Mouse (Mus musculus): ENCODE results near the gene Mul1. TPM values are rescaled to one million over a fixed set of nuclear protein-coding genes. Genes with fewer than 3 reads are reported as not detected.
A peak's percentile ranks its signal among the peaks of the same experiment; 100 is the strongest.
"Not testable (repeated sequence)": the region's sequence is repeated elsewhere in the genome, so short reads cannot be mapped to it uniquely, and the experiment has no call there.

Gene Mul1
- polyA plus RNA-seq, 1 experiment: 40.9 TPM

GRCm38 (mm10) chr4:138425028-138425427, 9.4 kb upstream of the Mul1 start:
- no peaks in the 10 kb centered on the region for H3K27me3 ChIP-seq (ENCODE audit: control insufficient read depth, insufficient read depth, low read length)
- 83% methylated on average over 6 of the region's 6 CpGs for WGBS
- TF ChIP-seq POLR2A (IDR thresholded peaks at IDR 0.05; ENCODE audit: borderline replicate concordance, insufficient read depth, low read length) (no peak), CTCF (IDR thresholded peaks at IDR 0.05; ENCODE audit: borderline replicate concordance, insufficient read depth, low read depth, low read length) (no peak)
- H3K4me3 ChIP-seq (replicated peaks; ENCODE audit: insufficient read depth, low read depth, low read length): no peak overlapping the region
- no peak overlapping the region for H3K27ac ChIP-seq (ENCODE audit: insufficient read depth, low read length)
- DNase-seq: no peak
- no peaks in the 10 kb centered on the region for H3K4me1 ChIP-seq (ENCODE audit: control insufficient read depth, insufficient read depth, low read length)

- H3K27ac ChIP-seq (ENCODE audit: insufficient read depth, low read length); H3K4me3 ChIP-seq (replicated peaks; ENCODE audit: insufficient read depth, low read depth, low read length); H3K27me3 ChIP-seq (ENCODE audit: control insufficient read depth, insufficient read depth, low read length); H3K4me1 ChIP-seq (ENCODE audit: control insufficient read depth, insufficient read depth, low read length); DNase-seq: not testable (repeated sequence)
- WGBS: 93% methylated on average over 14 of the region's 14 CpGs
Measured at GRCm38 (mm10) chr4:138425604-138426003, 8.9 kb upstream of the Mul1 start.

GRCm38 (mm10) chr4:138426778-138427705, 7.4 kb upstream of the Mul1 start:
- H3K4me3 ChIP-seq (replicated peaks; ENCODE audit: insufficient read depth, low read depth, low read length): peak overlapping the region; percentile 44
- 25% methylated on average over 22 of the region's 22 CpGs for WGBS
- H3K27me3 ChIP-seq (ENCODE audit: control insufficient read depth, insufficient read depth, low read length): no peaks in the 10 kb centered on the region
- DNase-seq: peak; percentile 78 to 90
- no peaks in the 10 kb centered on the region for H3K4me1 ChIP-seq (ENCODE audit: control insufficient read depth, insufficient read depth, low read length)
- no peak overlapping the region for H3K27ac ChIP-seq (ENCODE audit: insufficient read depth, low read length)
- TF ChIP-seq CTCF (IDR thresholded peaks at IDR 0.05; ENCODE audit: borderline replicate concordance, insufficient read depth, low read depth, low read length) (peak; percentile 88), POLR2A (IDR thresholded peaks at IDR 0.05; ENCODE audit: borderline replicate concordance, insufficient read depth, low read length) (no peak)

- no peaks in the 10 kb centered on the region for H3K27me3 ChIP-seq (ENCODE audit: control insufficient read depth, insufficient read depth, low read length)
- DNase-seq: no peak
Measured at GRCm38 (mm10) chr4:138429778-138430177, 4.7 kb upstream of the Mul1 start.

GRCm38 (mm10) chr4:138431340-138431739, 3.1 kb upstream of the Mul1 start:
- Histone ChIP-seq H3K27me3 (ENCODE audit: control insufficient read depth, insufficient read depth, low read length) (no peaks in the 10 kb centered on the region), H3K4me1 (ENCODE audit: control insufficient read depth, insufficient read depth, low read length) (peaks cover 4% of the 10 kb centered on the region), H3K4me3 (replicated peaks; ENCODE audit: insufficient read depth, low read depth, low read length) (no peak overlapping the region), H3K27ac (ENCODE audit: insufficient read depth, low read length) (no peak overlapping the region)
- TF ChIP-seq POLR2A (IDR thresholded peaks at IDR 0.05; ENCODE audit: borderline replicate concordance, insufficient read depth, low read length) (no peak), CTCF (IDR thresholded peaks at IDR 0.05; ENCODE audit: borderline replicate concordance, insufficient read depth, low read depth, low read length) (no peak)
- 43% methylated on average over 8 of the region's 8 CpGs for WGBS
- no peak for DNase-seq

More at GRCm38 (mm10) chr4:138429778-138430177, 4.7 kb upstream of the Mul1 start:
- Histone ChIP-seq H3K27ac (ENCODE audit: insufficient read depth, low read length) (no peak overlapping the region), H3K4me1 (ENCODE audit: control insufficient read depth, insufficient read depth, low read length) (no peaks in the 10 kb centered on the region), H3K4me3 (replicated peaks; ENCODE audit: insufficient read depth, low read depth, low read length) (no peak overlapping the region)
- no peak for TF ChIP-seq POLR2A (IDR thresholded peaks at IDR 0.05; ENCODE audit: borderline replicate concordance, insufficient read depth, low read length)
- TF ChIP-seq CTCF (IDR thresholded peaks at IDR 0.05; ENCODE audit: borderline replicate concordance, insufficient read depth, low read depth, low read length): peak; percentile 46; the same call in 1 of the 2 replicates
- 36% methylated on average over 3 of the region's 3 CpGs for WGBS

GRCm38 (mm10) chr4:138440062-138440461, 5.6 kb downstream of the Mul1 start:
- TF ChIP-seq POLR2A (IDR thresholded peaks at IDR 0.05; ENCODE audit: borderline replicate concordance, insufficient read depth, low read length) (no peak), CTCF (IDR thresholded peaks at IDR 0.05; ENCODE audit: borderline replicate concordance, insufficient read depth, low read depth, low read length) (no peak)
- DNase-seq: no peak
- Histone ChIP-seq H3K4me3 (replicated peaks; ENCODE audit: insufficient read depth, low read depth, low read length) (no peak overlapping the region), H3K27me3 (ENCODE audit: control insufficient read depth, insufficient read depth, low read length) (no peaks in the 10 kb centered on the region), H3K4me1 (ENCODE audit: control insufficient read depth, insufficient read depth, low read length) (peaks cover 4% of the 10 kb centered on the region), H3K27ac (ENCODE audit: insufficient read depth, low read length) (no peak overlapping the region)
- WGBS: 61% methylated on average over 3 of the region's 3 CpGs

DNA sequence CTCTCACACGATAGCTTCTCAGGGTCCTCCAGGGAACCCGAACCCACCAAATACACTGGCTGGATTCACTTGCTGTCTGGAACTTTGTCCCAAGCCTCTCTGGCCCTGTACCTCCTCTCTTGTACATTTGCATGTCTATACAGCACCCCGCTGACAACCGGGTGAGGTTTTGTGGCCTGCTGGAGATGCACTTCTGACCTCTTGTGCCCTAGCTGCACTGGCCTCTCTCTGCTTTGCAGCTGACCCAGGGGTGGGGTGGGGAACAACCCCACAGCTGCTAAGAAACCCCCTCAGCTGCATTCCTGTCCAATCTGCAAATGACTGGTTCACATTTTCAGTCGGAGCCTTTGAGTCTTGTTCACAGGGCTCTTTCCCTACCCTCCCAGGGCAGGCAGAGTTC, 10.5 kb downstream of the Mul1 start:
- no peak overlapping the region for H3K4me3 ChIP-seq (replicated peaks; ENCODE audit: insufficient read depth, low read depth, low read length)
- no peak for DNase-seq
- WGBS: 4% methylated on average over 5 of the region's 5 CpGs
- TF ChIP-seq POLR2A (IDR thresholded peaks at IDR 0.05; ENCODE audit: borderline replicate concordance, insufficient read depth, low read length): no peak
- no peak for TF ChIP-seq CTCF (IDR thresholded peaks at IDR 0.05; ENCODE audit: borderline replicate concordance, insufficient read depth, low read depth, low read length)
- no peaks in the 10 kb centered on the region for H3K27me3 ChIP-seq (ENCODE audit: control insufficient read depth, insufficient read depth, low read length)
- no peak overlapping the region for H3K27ac ChIP-seq (ENCODE audit: insufficient read depth, low read length)
- no peaks in the 10 kb centered on the region; the same call in 1 of the 2 replicates for H3K4me1 ChIP-seq (ENCODE audit: control insufficient read depth, insufficient read depth, low read length)

GRCm38 (mm10) chr4:138446981-138447380, 12.5 kb downstream of the Mul1 start:
- H3K4me1 ChIP-seq (ENCODE audit: control insufficient read depth, insufficient read depth, low read length): no peaks in the 10 kb centered on the region; the same call in 1 of the 2 replicates
- H3K4me3 ChIP-seq (replicated peaks; ENCODE audit: insufficient read depth, low read depth, low read length): no peak overlapping the region
- WGBS: 24% methylated on average over 13 of the region's 13 CpGs
- no peak for DNase-seq
- no peak overlapping the region for H3K27ac ChIP-seq (ENCODE audit: insufficient read depth, low read length)
- H3K27me3 ChIP-seq (ENCODE audit: control insufficient read depth, insufficient read depth, low read length): no peaks in the 10 kb centered on the region
- TF ChIP-seq CTCF (IDR thresholded peaks at IDR 0.05; ENCODE audit: borderline replicate concordance, insufficient read depth, low read depth, low read length) (no peak), POLR2A (IDR thresholded peaks at IDR 0.05; ENCODE audit: borderline replicate concordance, insufficient read depth, low read length) (no peak)
